Mouse (Mus musculus): ENCODE measurements around the gene Hgd. TPM values are rescaled to one million over a fixed set of nuclear protein-coding genes. Genes with fewer than 3 reads are reported as not detected.

The Hgd gene
- total RNA-seq, 2 experiments from 2014 or later: not detected

- intact Hi-C loops (cut with DNase I): no loop called here
- DNase-seq (ENCODE audit: low spot score in 2 of 2): no peak
Observed at GRCm38 (mm10) chr16:37654831-37655455, 75.0 kb downstream of the Hgd start.

- intact Hi-C loops (cut with DNase I): no loop called here
- DNase-seq (ENCODE audit: low spot score in 2 of 2): no peak
Observed at GRCm38 (mm10) chr16:37655756-37656347, 75.9 kb downstream of the Hgd start.

- DNase-seq (ENCODE audit: low spot score in 2 of 2): no peak
- intact Hi-C loops (cut with DNase I): no loop called here
Observed at GRCm38 (mm10) chr16:37656796-37657195, 76.8 kb downstream of the Hgd start.

GRCm38 (mm10) chr16:37663643-37664459, 83.9 kb downstream of the Hgd start:
- intact Hi-C loops (cut with DNase I): no loop called here
- DNase-seq (ENCODE audit: low spot score in 2 of 2): no peak

- no peak for DNase-seq (ENCODE audit: low spot score in 2 of 2)
- intact Hi-C loops (cut with DNase I): no loop called here
Observed at GRCm38 (mm10) chr16:37665394-37665935, 85.5 kb downstream of the Hgd start.

GRCm38 (mm10) chr16:37670666-37671283, 90.8 kb downstream of the Hgd start:
- intact Hi-C loops (cut with DNase I): no loop called here
- no peak for DNase-seq (ENCODE audit: low spot score in 2 of 2)

GRCm38 (mm10) chr16:37675326-37675725, 95.4 kb downstream of the Hgd start:
- intact Hi-C loops (cut with DNase I): no loop called here
- DNase-seq (ENCODE audit: low spot score in 2 of 2): no peak

GRCm38 (mm10) chr16:37676024-37676676, 96.2 kb downstream of the Hgd start:
- intact Hi-C loops (cut with DNase I): no loop called here
- DNase-seq (ENCODE audit: low spot score in 2 of 2): peak; percentile 67 to 71

- intact Hi-C loops (cut with DNase I): no loop called here
- no peak for DNase-seq (ENCODE audit: low spot score in 2 of 2)
Observed at GRCm38 (mm10) chr16:37676677-37677072, 96.7 kb downstream of the Hgd start.

- intact Hi-C loops (cut with DNase I): no loop called here
- no peak for DNase-seq (ENCODE audit: low spot score in 2 of 2)
Observed at GRCm38 (mm10) chr16:37677586-37677985, 97.6 kb downstream of the Hgd start.

- intact Hi-C loops (cut with DNase I): loop anchor here (10.0 kb wide), 2 partner anchors 385 to 575 kb away; no protein-coding TSS in a partner anchor
- DNase-seq (ENCODE audit: low spot score in 2 of 2): no peak
Observed at GRCm38 (mm10) chr16:37680216-37680615, 100.3 kb downstream of the Hgd start.

- DNase-seq (ENCODE audit: low spot score in 2 of 2): no peak
- intact Hi-C loops (cut with DNase I): loop anchor here (10.0 kb wide), 2 partner anchors 386 to 576 kb away; no protein-coding TSS in a partner anchor
Observed at GRCm38 (mm10) chr16:37680831-37681230, 100.9 kb downstream of the Hgd start.

Other genes starting within 250 kb of the Hgd start
- gene Stxbp5l, start 195.2 kb upstream of the Hgd start, total RNA-seq (2021): 100 to 1,000 TPM; 108 to 122 TPM
- 10 to 100 TPM; 14.1 to 16.7 TPM for gene Gtf2e1, start 40.4 kb upstream of the Hgd start, total RNA-seq (2021)
- 10 to 100 TPM in 1 of 2 experiments, 1 to 10 TPM in 1; 9.0 to 10.1 TPM for gene Rabl3, start 40.3 kb upstream of the Hgd start, total RNA-seq (2021)
- 10 to 100 TPM; 65.4 to 68.8 TPM for gene Ndufb4, start 74.3 kb downstream of the Hgd start, total RNA-seq (2021)
- gene Fstl1, start 196.7 kb downstream of the Hgd start, total RNA-seq (2021): 10 to 100 TPM; 28.6 to 32.6 TPM

All from left cerebral cortex, postnatal 36 days (tissue).